Mouse (Mus musculus) ES-Bruce4 (cell line): ENCODE results near the gene Zfp850. TPM values are rescaled to one million over a fixed set of nuclear protein-coding genes. Genes with fewer than 3 reads are reported as not detected.

Experiments
- polyA plus RNA-seq: library from polyadenylated mRNA; stranded (reverse); fragments of >200 nt; gene quantifications from 2 replicates; pipeline ENCODE4 v1.2.4, GENCODE M21; 2011; ENCODE audit warnings: low read depth; ENCODE audit not compliant: missing spikeins, insufficient read depth, insufficient read length

Zfp850 gene
- polyA plus RNA-seq, 1 experiment, result 16.4 TPM

Other genes starting within 250 kb of the Zfp850 start
- 7.3 and 9.3 TPM in 2 replicates for gene Zfp626, start 206.9 kb downstream of the Zfp850 start, polyA plus RNA-seq
- 7.0 and 7.7 TPM in 2 replicates for gene Zfp59, start 175.5 kb downstream of the Zfp850 start, polyA plus RNA-seq
- 1.8 and 2.0 TPM in 2 replicates for gene Zfp607a, start 156.6 kb downstream of the Zfp850 start, polyA plus RNA-seq
- gene Zfp974, start 84.7 kb downstream of the Zfp850 start, polyA plus RNA-seq, result 5.8 and 8.7 TPM in 2 replicates
- gene Zfp780b, start 34.9 kb downstream of the Zfp850 start, polyA plus RNA-seq, result 19.9 and 21.3 TPM in 2 replicates
- gene Psmc4, start 36.0 kb upstream of the Zfp850 start, polyA plus RNA-seq, result 134 and 143 TPM in 2 replicates
- 0.84 and 1.2 TPM in 2 replicates for gene Fcgbp, start 57.1 kb upstream of the Zfp850 start, polyA plus RNA-seq
- 0.13 TPM in 1 of 2 replicates, not detected in the other for gene 9530053A07Rik, start 115.4 kb upstream of the Zfp850 start, polyA plus RNA-seq
- gene Fbl, start 155.6 kb upstream of the Zfp850 start, polyA plus RNA-seq, result 441 and 480 TPM in 2 replicates
- 9.2 and 9.5 TPM in 2 replicates for gene Dyrk1b, start 165.4 kb upstream of the Zfp850 start, polyA plus RNA-seq